Mouse (Mus musculus) lung, postnatal 0 days (tissue): ENCODE data around the gene Gm37240.

Source experiments
- CTCF ChIP-seq: IDR thresholded peaks from 2 replicates; pipeline ENCODE4 v1.5.1; 2016; ENCODE audit warnings: antibody characterized with exemption, mild to moderate bottlenecking
- EP300 ChIP-seq: IDR thresholded peaks from 2 replicates; pipeline ENCODE4 v1.6.1; 2016; ENCODE audit warnings: antibody characterized with exemption, mild to moderate bottlenecking, control low read depth

DNA sequence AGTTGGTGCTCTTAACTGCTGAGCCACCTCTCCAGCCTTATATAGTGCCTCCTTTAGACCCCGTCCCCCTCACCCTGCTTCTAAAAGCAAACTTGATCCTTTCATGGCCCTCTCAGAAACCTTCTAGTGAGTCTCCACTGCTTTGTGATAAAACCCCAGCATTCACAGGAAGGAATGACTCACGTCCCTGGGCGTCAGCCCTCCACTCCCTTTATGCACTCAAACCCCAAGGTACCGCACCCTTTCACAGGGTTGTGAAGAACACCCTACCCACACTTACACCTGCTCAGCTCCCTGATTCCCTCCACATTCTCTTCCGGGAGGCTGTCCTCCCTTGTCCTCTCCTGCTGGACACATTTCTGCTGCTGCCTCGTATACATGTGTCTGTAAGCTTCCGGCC lies 1268.3 kb downstream of the Gm37240 start:
- TF ChIP-seq CTCF (no peak), EP300 (no peak)
